Mouse (Mus musculus) bone marrow macrophage, adult 2 months (primary cell): ENCODE measurements around the gene Cog3.

Source experiments
- CTCF ChIP-seq: IDR thresholded peaks from 2 replicates; pipeline ENCODE4 v1.5.1; 2012; ENCODE audit warnings: low read depth, mild to moderate bottlenecking, low read length, moderate library complexity
- POLR2A ChIP-seq: IDR thresholded peaks from 2 replicates; pipeline ENCODE4 v1.6.1; 2012; ENCODE audit warnings: mild to moderate bottlenecking, low read depth, low read length, borderline replicate concordance

DNA sequence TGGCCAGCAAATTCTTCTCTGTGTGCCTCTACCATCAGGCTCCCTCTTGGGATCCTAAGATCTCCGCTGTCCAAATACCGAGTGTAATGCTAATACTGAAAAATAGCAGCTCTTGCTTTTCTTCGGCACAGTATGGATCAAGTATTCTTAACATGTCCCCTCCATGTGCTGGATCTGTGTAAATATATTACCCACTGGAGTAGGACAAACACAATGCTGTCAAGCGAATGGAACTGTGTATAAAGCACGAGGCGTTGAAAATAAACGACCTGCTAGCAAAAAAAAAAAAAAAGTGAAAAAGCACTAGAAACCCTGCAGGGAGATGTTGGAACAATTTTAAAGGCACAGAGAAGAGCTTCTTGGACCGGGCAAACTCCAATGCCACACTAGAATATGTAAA, 92.8 kb downstream of the Cog3 start:
- TF ChIP-seq CTCF (no peak), POLR2A (no peak)
